Mouse (Mus musculus) heart, postnatal 0 days (tissue): ENCODE measurements around the gene Hspb2. TPM values are rescaled to one million over a fixed set of nuclear protein-coding genes. Genes with fewer than 3 reads are reported as not detected.

Source experiments
- ATAC-seq: fragments of 200-750 bp; cut with Nextera tagmentation; 2 replicates; pipeline ENCODE4 v1.8.0; 2017; ENCODE audit warnings: low read depth, moderate number of reproducible peaks, moderate library complexity; ENCODE audit not compliant: insufficient read depth
- DNase-seq: peaks from one replicate; pipeline ENCODE4 v3.0.0-alpha.2; 2016; ENCODE audit warnings: low spot score
- H3K27ac ChIP-seq: fragments of 300-500 bp; sonication (generic); 2 replicates; pipeline ENCODE4 v1.5.1; 2014; ENCODE audit warnings: low read depth, mild to moderate bottlenecking
- H3K27me3 ChIP-seq: fragments of 300-500 bp; sonication (generic); 2 replicates; pipeline ENCODE4 v1.6.1; 2014; ENCODE audit warnings: low read length, mixed read lengths; ENCODE audit not compliant: control insufficient read depth, insufficient read depth
- H3K36me3 ChIP-seq: fragments of 300-500 bp; sonication (generic); replicated peaks from 2 replicates; pipeline ENCODE4 v1.6.1; 2014; ENCODE audit warnings: low read length, mixed read lengths; ENCODE audit not compliant: control insufficient read depth, insufficient read depth
- H3K4me1 ChIP-seq: fragments of 300-500 bp; sonication (generic); 2 replicates; pipeline ENCODE4 v1.6.1; 2014; ENCODE audit warnings: antibody characterized with exemption; ENCODE audit not compliant: control insufficient read depth, insufficient read depth
- H3K4me2 ChIP-seq: fragments of 300-500 bp; sonication (generic); 2 replicates; pipeline ENCODE4 v1.6.1; 2014; ENCODE audit warnings: low read depth, mild to moderate bottlenecking, low read length, moderate library complexity
- H3K4me3 ChIP-seq: fragments of 300-500 bp; sonication (generic); 2 replicates; pipeline ENCODE4 v1.5.1; 2014; ENCODE audit warnings: low read depth, low read length
- H3K9ac ChIP-seq: fragments of 300-500 bp; sonication (generic); replicated peaks from 2 replicates; pipeline ENCODE4 v1.6.1; 2014; ENCODE audit warnings: low read depth, low read length, mixed read lengths
- H3K9me3 ChIP-seq: fragments of 300-500 bp; sonication (generic); replicated peaks from 2 replicates; pipeline ENCODE4 v1.6.1; 2016; ENCODE audit warnings: low read length; ENCODE audit not compliant: control insufficient read depth
- CTCF ChIP-seq: IDR thresholded peaks from 2 replicates; pipeline ENCODE4 v1.5.1; 2016; ENCODE audit warnings: antibody characterized with exemption, control low read depth, low read depth
- EP300 ChIP-seq: IDR thresholded peaks from 2 replicates; pipeline ENCODE4 v1.6.1; 2016; ENCODE audit warnings: antibody characterized with exemption, low read depth
- WGBS: fragments of 180-500 bp; shearing (Covaris S2); extraction: QIAGEN DNeasy Blood & Tissue Kit; methylation state at CpG from one replicate; pipeline ENCODE4 v1.1.7; 2014; 5-methylcytosine and 5-hydroxymethylcytosine counted together
- polyA plus RNA-seq: library from polyadenylated mRNA; unstranded; fragments of >200 nt; fragmentation: Nextera tagmentation; extraction: Ambion mirVana; gene quantifications from 2 replicates; pipeline ENCODE4 v1.2.1, GENCODE M21; 2015
- total RNA-seq: library from RNA; depleted of rRNA; stranded (reverse); fragments of >200 nt; gene quantifications from 2 replicates; pipeline ENCODE4 v1.2.3, GENCODE M21; 2014; ENCODE audit warnings: low replicate concordance

Gene Hspb2
- total and polyA plus RNA-seq, 2 experiments from 2014 or later = 241 to 313 TPM

GRCm38 (mm10) chr9:50770011-50770410 lies 17.9 kb upstream of the Hspb2 start:
- no peak overlapping the region for H3K4me3 ChIP-seq
- WGBS = 70% methylated on average over 2 of the region's 2 CpGs
- no peak for DNase-seq
- no peaks in the 10 kb centered on the region for H3K9me3 ChIP-seq
- H3K27me3 ChIP-seq = no peaks in the 10 kb centered on the region
- no peak for ATAC-seq
- H3K36me3 ChIP-seq = peaks cover 13% of the 10 kb centered on the region; the same call in 1 of the 2 replicates
- peaks cover 23% of the 10 kb centered on the region for H3K4me1 ChIP-seq
- H3K9ac ChIP-seq = no peak overlapping the region
- TF ChIP-seq EP300 (no peak), CTCF (no peak)
- H3K27ac ChIP-seq = no peak overlapping the region
- no peak overlapping the region for H3K4me2 ChIP-seq

GRCm38 (mm10) chr9:50768107-50769002 lies 16.2 kb upstream of the Hspb2 start, which contains the start of gene Fdxacb1:
Gene Fdxacb1 (plus strand): TSS chr9:50768236.
- Histone ChIP-seq H3K9ac (peak within 1 kb of the TSS; percentile 55), H3K9me3 (no peaks in the 10 kb centered on the region), H3K36me3 (peaks cover 13% of the 10 kb centered on the region; the same call in 1 of the 2 replicates), H3K27ac (peak within 1 kb of the TSS; percentile 88), H3K27me3 (no peaks in the 10 kb centered on the region), H3K4me1 (peaks cover 19% of the 10 kb centered on the region), H3K4me3 (peak within 1 kb of the TSS; percentile 57), H3K4me2 (peak within 1 kb of the TSS; percentile 76)
- WGBS = 2% methylated on average over 59 of the region's 59 CpGs
- DNase-seq (peak; percentile 99), ATAC-seq (peak; percentile 96)
- TF ChIP-seq CTCF (no peak; the same call in none of the 2 replicates), EP300 (peak; percentile 82)

- Histone ChIP-seq H3K4me3 (peak overlapping the region; percentile 57), H3K4me1 (peaks cover 19% of the 10 kb centered on the region), H3K9me3 (no peaks in the 10 kb centered on the region), H3K27ac (peak overlapping the region; percentile 88), H3K36me3 (peaks cover 13% of the 10 kb centered on the region; the same call in 1 of the 2 replicates), H3K27me3 (no peaks in the 10 kb centered on the region), H3K9ac (peak overlapping the region; percentile 55), H3K4me2 (peak overlapping the region; percentile 76)
- 4% methylated on average over 17 of the region's 17 CpGs for WGBS
- ATAC-seq (no peak; the same call in 1 of the 2 replicates), DNase-seq (no peak)
- TF ChIP-seq CTCF = no peak
- no peak; the same call in 1 of the 2 replicates for TF ChIP-seq EP300
Measured at GRCm38 (mm10) chr9:50767531-50768106, 15.5 kb upstream of the Hspb2 start.

- no peak for TF ChIP-seq EP300
- TF ChIP-seq CTCF = peak; percentile 71
- no peaks in the 10 kb centered on the region for H3K27me3 ChIP-seq
- 60% methylated on average over 1 of the region's 1 CpGs for WGBS
- H3K4me3 ChIP-seq = no peak overlapping the region
- H3K9ac ChIP-seq = no peak overlapping the region
- H3K36me3 ChIP-seq = no peaks in the 10 kb centered on the region
- DNase-seq (peak; percentile 46), ATAC-seq (no peak)
- H3K27ac ChIP-seq = no peak overlapping the region
- H3K4me1 ChIP-seq = peaks cover 6% of the 10 kb centered on the region
- no peak overlapping the region for H3K4me2 ChIP-seq
- H3K9me3 ChIP-seq = no peaks in the 10 kb centered on the region
Measured at GRCm38 (mm10) chr9:50763331-50763730, 11.2 kb upstream of the Hspb2 start.

GRCm38 (mm10) chr9:50761520-50762243 lies 9.5 kb upstream of the Hspb2 start:
- no peak for DNase-seq
- TF ChIP-seq CTCF (no peak), EP300 (no peak)
- Histone ChIP-seq H3K4me3 (no peak overlapping the region), H3K9ac (no peak overlapping the region), H3K27ac (no peak overlapping the region), H3K4me1 (no peaks in the 10 kb centered on the region), H3K4me2 (no peak overlapping the region), H3K9me3 (no peaks in the 10 kb centered on the region), H3K27me3 (no peaks in the 10 kb centered on the region), H3K36me3 (peaks cover 3% of the 10 kb centered on the region)
- no peak for ATAC-seq
- 61% methylated on average over 6 of the region's 6 CpGs for whole genome bisulfite sequencing
